Mouse (Mus musculus) brain, embryonic 14.5 days (tissue): ENCODE data around the gene Pigo.

Experiments used
- CTCF ChIP-seq: fragments of 200-500 bp; IDR thresholded peaks from 2 replicates; pipeline ENCODE4 v1.5.1; 2012; ENCODE audit warnings: inconsistent platforms, mild to moderate bottlenecking, moderate library complexity, borderline replicate concordance; ENCODE audit not compliant: insufficient read depth, insufficient read length; ENCODE audit errors: extremely low read depth
- POLR2A ChIP-seq: fragments of 200-500 bp; IDR thresholded peaks from 2 replicates; pipeline ENCODE4 v1.6.1; 2012; ENCODE audit warnings: mild to moderate bottlenecking, inconsistent platforms, borderline replicate concordance; ENCODE audit not compliant: poor library complexity, insufficient read depth, insufficient read length, severe bottlenecking; ENCODE audit errors: extremely low read depth

DNA sequence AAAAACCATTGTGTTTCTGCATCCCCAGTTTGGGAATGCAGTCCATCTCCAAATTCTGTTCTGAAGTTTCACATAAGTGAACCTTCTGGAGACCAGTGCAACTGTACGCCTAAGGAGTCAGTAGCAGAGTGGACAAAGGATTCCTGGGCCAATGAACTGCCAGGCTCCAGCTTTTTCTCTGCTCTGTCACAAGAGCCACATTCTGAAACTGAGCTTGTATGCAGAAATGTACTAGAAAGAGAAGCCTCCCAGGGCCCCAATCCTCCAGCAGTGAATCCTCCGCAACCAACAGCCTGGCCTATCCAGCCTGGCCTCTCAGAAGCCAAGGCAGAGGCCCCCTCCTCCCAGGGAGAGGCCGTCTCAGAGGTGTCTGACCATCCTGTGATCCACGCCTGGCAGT, 52.7 kb downstream of the Pigo start:
- TF ChIP-seq CTCF (no peak), POLR2A (no peak)
